7 mouse cellular contexts compared by ENCODE assay signal in the genomic region with DNA sequence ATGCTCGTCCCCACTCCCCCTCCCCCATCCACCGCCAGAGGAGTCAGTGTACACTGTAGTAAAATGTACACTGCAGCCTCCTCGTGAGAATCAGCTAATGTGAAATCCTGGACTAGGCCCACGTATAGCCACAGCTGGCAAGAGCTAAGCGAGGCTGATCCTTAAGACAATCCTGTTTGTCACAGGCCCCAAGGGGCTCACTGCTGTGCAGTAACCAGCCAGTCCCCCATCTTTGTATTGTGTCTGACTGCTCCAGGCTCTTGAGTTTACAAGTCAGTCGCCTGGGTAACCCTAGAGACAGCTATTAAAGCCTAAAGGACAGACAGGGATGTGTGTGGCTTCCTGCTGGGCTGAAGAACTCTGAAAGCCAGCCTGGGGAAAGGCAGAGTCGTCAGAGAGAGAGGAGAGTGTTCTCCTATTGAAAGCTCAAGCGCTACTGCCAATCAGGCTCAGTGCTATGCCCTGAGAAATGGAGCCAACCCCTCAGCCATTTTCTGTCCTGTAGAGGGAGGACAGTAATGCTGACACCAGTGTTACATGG. TPM values are rescaled to one million over a fixed set of nuclear protein-coding genes. Genes with fewer than 3 reads are reported as not detected.
A peak's percentile ranks its signal among the peaks of the same experiment; 100 is the strongest.
DNase-seq lines count a peak whose midpoint lies in the region; ATAC-seq lines count a peak whose summit lies in the region.

No protein-coding gene starts in this region.

- no peaks in the 10 kb centered on the region for H3K9me3 ChIP-seq in hindbrain, embryonic 10.5 days
- no peaks in the 10 kb centered on the region for H3K9me3 ChIP-seq in midbrain, embryonic 15.5 days

- H3K9ac ChIP-seq in midbrain, embryonic 15.5 days, result no peak overlapping the region

- peak overlapping the region; percentile 20; the same call in 1 of the 2 replicates for H3K4me3 ChIP-seq in hindbrain, embryonic 10.5 days
- no peak overlapping the region for H3K4me3 ChIP-seq in midbrain, embryonic 15.5 days

- H3K4me2 ChIP-seq in midbrain, embryonic 15.5 days, result no peak overlapping the region

- 4% methylated on average over 8 of the region's 8 CpGs for WGBS in hindbrain, embryonic 10.5 days
- 4% methylated on average over 8 of the region's 8 CpGs for WGBS in midbrain, embryonic 15.5 days

- DNase-seq in ES-CJ7 (ENCODE audit: low read depth, low spot score) (peak; percentile 71), ZHBTc4 (ENCODE audit: low read depth, low spot score) (peak; percentile 66)
- peak; percentile 72 for DNase-seq in hindbrain, embryonic 10.5 days (ENCODE audit: low spot score)
- no peak for DNase-seq in ovary, adult 18-20 months (ENCODE audit: low spot score)
- DNase-seq in gastrocnemius, postnatal 4 days (ENCODE audit: low spot score in 2 of 2), result no peak

- no peaks in the 10 kb centered on the region for H3K27me3 ChIP-seq in hindbrain, embryonic 10.5 days (ENCODE audit: insufficient read depth, poor library complexity, severe bottlenecking)
- no peaks in the 10 kb centered on the region for H3K27me3 ChIP-seq in midbrain, embryonic 15.5 days (replicated peaks)

- no peaks in the 10 kb centered on the region for H3K36me3 ChIP-seq in hindbrain, embryonic 10.5 days
- H3K36me3 ChIP-seq in midbrain, embryonic 15.5 days (replicated peaks), result no peaks in the 10 kb centered on the region

- H3K27ac ChIP-seq in hindbrain, embryonic 10.5 days, result peak overlapping the region; percentile 88
- peak overlapping the region; percentile 70 for H3K27ac ChIP-seq in midbrain, embryonic 15.5 days

- peaks cover 33% of the 10 kb centered on the region for H3K4me1 ChIP-seq in hindbrain, embryonic 10.5 days (replicated peaks)
- H3K4me1 ChIP-seq in midbrain, embryonic 15.5 days, result peaks cover 16% of the 10 kb centered on the region

- peak; percentile 87 for ATAC-seq in midbrain, embryonic 15.5 days (replicated peaks)
- no peak for ATAC-seq in erythroid progenitor cell, adult 5-6 weeks (replicated peaks; ENCODE audit: low FRiP score, poor library complexity, severe bottlenecking)

RNA-seq across cellular contexts. Expression of gene Myo5c, which starts 29.6 kb away (rescaled TPM):
- polyA plus RNA-seq in hindbrain, embryonic 10.5 days (2016; fragmentation: Nextera tagmentation; extraction: Ambion mirVana), result 0.52 and 1.6 TPM in 2 replicates
- 0.32 and 0.56 TPM in 2 replicates for polyA plus RNA-seq in midbrain, embryonic 15.5 days (2015; fragmentation: Nextera tagmentation; extraction: Ambion mirVana)
- total RNA-seq in erythroid progenitor cell, adult 5-6 weeks (2015; ENCODE audit: low replicate concordance), result not detected in 2 replicates
- total RNA-seq in erythroid progenitor cell, adult 5-6 weeks (2017; ENCODE audit: low replicate concordance), result not detected in 2 replicates
- 10 to 100 TPM in 1 of 2 experiments, 1 to 10 TPM in 1; 5.7 to 11.4 TPM for total RNA-seq in gastrocnemius, postnatal 4 days (2021)

RNA-seq across cellular contexts. Expression of gene Gnb5, which starts 44.7 kb away (rescaled TPM):
- polyA plus RNA-seq in hindbrain, embryonic 10.5 days (2016; fragmentation: Nextera tagmentation; extraction: Ambion mirVana), result 26.0 and 27.6 TPM in 2 replicates
- polyA plus RNA-seq in midbrain, embryonic 15.5 days (2015; fragmentation: Nextera tagmentation; extraction: Ambion mirVana), result 65.1 and 69.5 TPM in 2 replicates
- not detected in 2 replicates for total RNA-seq in erythroid progenitor cell, adult 5-6 weeks (2015; ENCODE audit: low replicate concordance)
- 1.5 TPM in 1 of 2 replicates, not detected in the other for total RNA-seq in erythroid progenitor cell, adult 5-6 weeks (2017; ENCODE audit: low replicate concordance)
- 10 to 100 TPM; 12.1 to 14.9 TPM for total RNA-seq in gastrocnemius, postnatal 4 days (2021)

Comparison
In these comparisons a context has a peak if more than half of its experiments do, and no peak if none do; other contexts are left out.
1. DNase-seq: peak in ES-CJ7 (single experiment), ZHBTc4 (single experiment) and hindbrain, embryonic 10.5 days (single experiment); none in ovary, adult 18-20 months (single experiment) and gastrocnemius, postnatal 4 days (0 of 2).
2. RNA of gene Myo5c, which starts 29.6 kb away (total RNA-seq): 5.7 to 11.4 TPM in gastrocnemius, postnatal 4 days; not detected in erythroid progenitor cell, adult 5-6 weeks; every median in the first group is over 4 times any median in the second.
3. RNA of gene Gnb5, which starts 44.7 kb away (total RNA-seq): 12.1 to 14.9 TPM in gastrocnemius, postnatal 4 days; 1.5 TPM in erythroid progenitor cell, adult 5-6 weeks; every median in the first group is over 4 times any median in the second.